Comparison of ENCODE assay signal across 16 mouse cellular contexts in the genomic region with DNA sequence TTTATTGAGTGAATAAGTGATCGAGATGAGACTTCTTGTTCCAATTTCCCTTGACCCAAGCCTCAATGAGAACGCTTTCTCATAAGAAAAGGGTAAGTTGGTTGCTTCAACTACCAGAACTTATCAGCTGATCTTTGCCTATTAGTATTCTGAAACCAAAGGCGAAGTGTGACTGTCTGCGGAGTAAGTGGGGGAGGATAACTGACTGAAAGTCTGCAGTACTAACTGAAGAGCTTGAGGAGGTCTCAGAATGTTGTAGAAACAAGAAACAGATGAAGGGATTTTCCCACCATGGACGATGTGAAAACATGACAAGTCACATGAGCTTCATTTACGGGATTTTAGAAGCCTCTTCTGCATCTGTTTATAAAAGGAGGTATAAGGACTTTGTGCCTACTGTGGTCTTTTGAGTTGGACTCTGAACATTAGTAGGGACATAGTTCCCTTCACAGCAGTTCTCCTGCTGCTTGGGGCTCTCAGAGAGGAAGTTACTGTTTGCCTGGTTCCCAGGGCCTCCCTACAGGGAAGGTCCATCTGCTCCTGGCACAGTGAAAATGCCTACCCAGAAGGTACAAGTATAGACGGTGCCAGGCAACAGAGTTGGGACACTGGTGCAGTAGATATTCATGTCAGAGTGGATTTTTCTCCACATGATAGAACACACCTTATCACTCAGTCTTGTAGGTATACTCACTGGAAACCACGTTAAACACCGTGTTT. TPM values are rescaled to one million over a fixed set of nuclear protein-coding genes. Genes with fewer than 3 reads are reported as not detected.
DNase-seq lines count a peak whose midpoint lies in the region; ATAC-seq lines count a peak whose summit lies in the region.
"Had no signal": no experiment of that assay in that cellular context is flagged by ENCODE, and none has a peak within 500 bp of the region (broad histone marks: within the 10 kb centered on the region; RNA-seq: fewer than 3 reads in every experiment).

No protein-coding gene starts in this region.

- no peaks in the 10 kb centered on the region for H3K9me3 ChIP-seq in kidney, embryonic 15.5 days (replicated peaks)
- no peaks in the 10 kb centered on the region for H3K9me3 ChIP-seq in forebrain, embryonic 12.5 days
- H3K9me3 ChIP-seq: embryonic facial prominence, embryonic 15.5 days; hindbrain, embryonic 12.5 days; limb, embryonic 10.5 days; midbrain, embryonic 13.5 days had no signal

- 79% methylated on average over 9 of the region's 9 CpGs for WGBS in kidney, embryonic 15.5 days
- WGBS in forebrain, embryonic 12.5 days: 81% methylated on average over 9 of the region's 9 CpGs

- H3K27me3 ChIP-seq in kidney, embryonic 15.5 days: no peaks in the 10 kb centered on the region
- no peaks in the 10 kb centered on the region for H3K27me3 ChIP-seq in forebrain, embryonic 12.5 days
- H3K27me3 ChIP-seq: embryonic facial prominence, embryonic 15.5 days; hindbrain, embryonic 12.5 days; midbrain, embryonic 13.5 days had no signal

- ATAC-seq in kidney, embryonic 15.5 days (replicated peaks; ENCODE audit: low FRiP score): no peak
- peak; percentile 20 for ATAC-seq in activated CD4-positive, CD25-positive, alpha-beta regulatory T cell, adult 4 months
- peak; percentile 52 for ATAC-seq in granulocyte monocyte progenitor cell, adult 5-6 weeks (replicated peaks; ENCODE audit: poor library complexity, severe bottlenecking)
- no peak for ATAC-seq in forebrain, embryonic 12.5 days (ENCODE audit: low FRiP score)
- ATAC-seq: forebrain, postnatal 0 days; midbrain, embryonic 13.5 days had no signal

- peak; percentile 55 for DNase-seq in kidney, adult 11 months
- DNase-seq in layer of hippocampus, postnatal 14 days (ENCODE audit: low spot score in 2 of 2): peak; percentile 39 to 63
- no peak for DNase-seq in heart, adult 9 months (ENCODE audit: low spot score in 2 of 2)
- no peak for DNase-seq in natural killer cell, adult 2 months (ENCODE audit: low spot score in 2 of 2)
- DNase-seq: forebrain, postnatal 0 days; heart, adult 18-20 months; lung, adult 18-20 months; thymus, postnatal 4 days had no signal

- H3K36me3 ChIP-seq in kidney, embryonic 15.5 days: no peaks in the 10 kb centered on the region
- H3K36me3 ChIP-seq in forebrain, embryonic 12.5 days (replicated peaks): no peaks in the 10 kb centered on the region
- H3K36me3 ChIP-seq: embryonic facial prominence, embryonic 15.5 days; hindbrain, embryonic 12.5 days; limb, embryonic 10.5 days; midbrain, embryonic 13.5 days had no signal

- H3K4me2 ChIP-seq in kidney, embryonic 15.5 days: no peak overlapping the region
- H3K4me2 ChIP-seq in forebrain, embryonic 12.5 days: no peak overlapping the region
- H3K4me2 ChIP-seq: embryonic facial prominence, embryonic 15.5 days; hindbrain, embryonic 12.5 days; midbrain, embryonic 13.5 days had no signal

- H3K27ac ChIP-seq in kidney, embryonic 15.5 days: no peak overlapping the region
- no peak overlapping the region for H3K27ac ChIP-seq in forebrain, embryonic 12.5 days
- H3K27ac ChIP-seq: embryonic facial prominence, embryonic 15.5 days; hindbrain, embryonic 12.5 days; limb, embryonic 10.5 days; midbrain, embryonic 13.5 days had no signal

- no peak overlapping the region for H3K9ac ChIP-seq in kidney, embryonic 15.5 days
- no peak overlapping the region for H3K9ac ChIP-seq in forebrain, embryonic 12.5 days
- H3K9ac ChIP-seq: embryonic facial prominence, embryonic 15.5 days; forebrain, postnatal 0 days; hindbrain, embryonic 12.5 days; midbrain, embryonic 13.5 days had no signal

- no peak overlapping the region for H3K4me3 ChIP-seq in kidney, embryonic 15.5 days (replicated peaks)
- H3K4me3 ChIP-seq in forebrain, embryonic 12.5 days (replicated peaks): no peak overlapping the region
- H3K4me3 ChIP-seq: embryonic facial prominence, embryonic 15.5 days; hindbrain, embryonic 12.5 days; limb, embryonic 10.5 days; midbrain, embryonic 13.5 days had no signal

- no peaks in the 10 kb centered on the region for H3K4me1 ChIP-seq in kidney, embryonic 15.5 days
- no peaks in the 10 kb centered on the region for H3K4me1 ChIP-seq in forebrain, embryonic 12.5 days
- H3K4me1 ChIP-seq: embryonic facial prominence, embryonic 15.5 days; hindbrain, embryonic 12.5 days; limb, embryonic 10.5 days; midbrain, embryonic 13.5 days had no signal

RNA-seq across cellular contexts. Expression of gene Ptpn22, which starts 8.8 kb away (rescaled TPM):
- 0.58 and 0.73 TPM in 2 replicates for polyA plus RNA-seq in kidney, embryonic 15.5 days (2015; fragmentation: Nextera tagmentation; extraction: Ambion mirVana)
- polyA plus RNA-seq in activated CD4-positive, CD25-positive, alpha-beta regulatory T cell, adult 4 months (2017; shearing (Covaris generic)): 100 to 1,000 TPM; 302 to 352 TPM
- 69.0 and 80.1 TPM in 2 replicates for total RNA-seq in granulocyte monocyte progenitor cell, adult 5-6 weeks (2014; fragmentation: Nextera tagmentation)
- total RNA-seq in granulocyte monocyte progenitor cell, adult 5-6 weeks (2017): 42.2 and 65.5 TPM in 2 replicates
- total RNA-seq in layer of hippocampus, postnatal 14 days (2021): 1 to 10 TPM; 1.2 to 1.5 TPM
- 0.29 and 0.31 TPM in 2 replicates for polyA plus RNA-seq in forebrain, embryonic 12.5 days (2016; fragmentation: Nextera tagmentation; extraction: Ambion mirVana)

RNA-seq across cellular contexts. Expression of gene Bcl2l15, which starts 18.4 kb away (rescaled TPM):
- 0.14 and 0.17 TPM in 2 replicates for polyA plus RNA-seq in kidney, embryonic 15.5 days (2015; fragmentation: Nextera tagmentation; extraction: Ambion mirVana)
- 1 to 10 TPM; 3.1 to 7.9 TPM for polyA plus RNA-seq in activated CD4-positive, CD25-positive, alpha-beta regulatory T cell, adult 4 months (2017; shearing (Covaris generic))
- not detected in 2 replicates for total RNA-seq in granulocyte monocyte progenitor cell, adult 5-6 weeks (2014; fragmentation: Nextera tagmentation)
- not detected in 2 replicates for total RNA-seq in granulocyte monocyte progenitor cell, adult 5-6 weeks (2017)
- total RNA-seq in layer of hippocampus, postnatal 14 days (2021): 1 to 10 TPM in 1 of 2 experiments, under 1 TPM in 1; 0.88 to 1.2 TPM
- 0.28 and 0.42 TPM in 2 replicates for polyA plus RNA-seq in forebrain, embryonic 12.5 days (2016; fragmentation: Nextera tagmentation; extraction: Ambion mirVana)
- total RNA-seq: forebrain, postnatal 0 days; heart, adult 18-20 months had no signal
- polyA plus RNA-seq: embryonic facial prominence, embryonic 15.5 days; forebrain, postnatal 0 days; hindbrain, embryonic 12.5 days had no signal

RNA-seq across cellular contexts. Expression of gene Gm43064, which starts 41.4 kb away (rescaled TPM):
- polyA plus RNA-seq in kidney, embryonic 15.5 days (2015; fragmentation: Nextera tagmentation; extraction: Ambion mirVana): 0.27 and 0.30 TPM in 2 replicates
- polyA plus RNA-seq in activated CD4-positive, CD25-positive, alpha-beta regulatory T cell, adult 4 months (2017; shearing (Covaris generic)): under 1 TPM in 1 of 2 experiments, not detected in 1; 0.36 TPM
- total RNA-seq in granulocyte monocyte progenitor cell, adult 5-6 weeks (2014; fragmentation: Nextera tagmentation): 2.2 TPM in 1 of 2 replicates, not detected in the other
- 0.47 and 1.0 TPM in 2 replicates for total RNA-seq in granulocyte monocyte progenitor cell, adult 5-6 weeks (2017)
- under 1 TPM; 0.30 to 0.45 TPM for total RNA-seq in layer of hippocampus, postnatal 14 days (2021)
- polyA plus RNA-seq in forebrain, embryonic 12.5 days (2016; fragmentation: Nextera tagmentation; extraction: Ambion mirVana): 0.10 TPM in 1 of 2 replicates, not detected in the other
- polyA plus RNA-seq: midbrain, embryonic 13.5 days had no signal

RNA-seq across cellular contexts. Expression of gene Ap4b1, which starts 41.5 kb away (rescaled TPM):
- polyA plus RNA-seq in kidney, embryonic 15.5 days (2015; fragmentation: Nextera tagmentation; extraction: Ambion mirVana): 18.9 and 19.6 TPM in 2 replicates
- 10 to 100 TPM; 10.8 to 18.3 TPM for polyA plus RNA-seq in activated CD4-positive, CD25-positive, alpha-beta regulatory T cell, adult 4 months (2017; shearing (Covaris generic))
- total RNA-seq in granulocyte monocyte progenitor cell, adult 5-6 weeks (2014; fragmentation: Nextera tagmentation): 15.6 and 19.6 TPM in 2 replicates
- 17.9 and 19.9 TPM in 2 replicates for total RNA-seq in granulocyte monocyte progenitor cell, adult 5-6 weeks (2017)
- 10 to 100 TPM; 13.0 to 16.2 TPM for total RNA-seq in layer of hippocampus, postnatal 14 days (2021)
- polyA plus RNA-seq in forebrain, embryonic 12.5 days (2016; fragmentation: Nextera tagmentation; extraction: Ambion mirVana): 23.7 and 23.9 TPM in 2 replicates

RNA-seq across cellular contexts. Expression of gene Dclre1b, which starts 41.6 kb away (rescaled TPM):
- 25.1 and 28.3 TPM in 2 replicates for polyA plus RNA-seq in kidney, embryonic 15.5 days (2015; fragmentation: Nextera tagmentation; extraction: Ambion mirVana)
- 10 to 100 TPM; 18.4 to 30.4 TPM for polyA plus RNA-seq in activated CD4-positive, CD25-positive, alpha-beta regulatory T cell, adult 4 months (2017; shearing (Covaris generic))
- total RNA-seq in granulocyte monocyte progenitor cell, adult 5-6 weeks (2014; fragmentation: Nextera tagmentation): 33.9 and 39.8 TPM in 2 replicates
- total RNA-seq in granulocyte monocyte progenitor cell, adult 5-6 weeks (2017): 17.1 and 21.2 TPM in 2 replicates
- 1 to 10 TPM; 8.9 to 9.1 TPM for total RNA-seq in layer of hippocampus, postnatal 14 days (2021)
- 29.7 and 32.4 TPM in 2 replicates for polyA plus RNA-seq in forebrain, embryonic 12.5 days (2016; fragmentation: Nextera tagmentation; extraction: Ambion mirVana)

Comparison
In these comparisons a context has a peak if more than half of its experiments do, and no peak if none do; other contexts are left out.
1. DNase-seq: peak in kidney, adult 11 months (single experiment) and layer of hippocampus, postnatal 14 days (2 of 2); none in heart, adult 9 months (0 of 2) and natural killer cell, adult 2 months (0 of 2).
2. ATAC-seq: peak in activated CD4-positive, CD25-positive, alpha-beta regulatory T cell, adult 4 months (single experiment) and granulocyte monocyte progenitor cell, adult 5-6 weeks (single experiment); none in kidney, embryonic 15.5 days (single experiment) and forebrain, embryonic 12.5 days (single experiment).
3. RNA of gene Ptpn22, which starts 8.8 kb away (polyA plus RNA-seq): 302 to 352 TPM in activated CD4-positive, CD25-positive, alpha-beta regulatory T cell, adult 4 months; 0.58 to 0.73 TPM in kidney, embryonic 15.5 days and 0.29 to 0.31 TPM in forebrain, embryonic 12.5 days; every median in the first group is over 100 times any median in the second.